Mouse (Mus musculus) liver, embryonic 14 days (tissue): ENCODE results near the gene Fbxw20. TPM values are rescaled to one million over a fixed set of nuclear protein-coding genes. Genes with fewer than 3 reads are reported as not detected.

ENCODE experiments used
- polyA plus RNA-seq: library from polyadenylated mRNA; depleted of rRNA; stranded (reverse); fragments of >200 nt; gene quantifications from 2 replicates; pipeline ENCODE4 v1.2.3, GENCODE M21; 2012; rRNA removed

Gene Fbxw20
- polyA plus RNA-seq: 0.02 TPM in 1 of 2 replicates, not detected in the other

DNA sequence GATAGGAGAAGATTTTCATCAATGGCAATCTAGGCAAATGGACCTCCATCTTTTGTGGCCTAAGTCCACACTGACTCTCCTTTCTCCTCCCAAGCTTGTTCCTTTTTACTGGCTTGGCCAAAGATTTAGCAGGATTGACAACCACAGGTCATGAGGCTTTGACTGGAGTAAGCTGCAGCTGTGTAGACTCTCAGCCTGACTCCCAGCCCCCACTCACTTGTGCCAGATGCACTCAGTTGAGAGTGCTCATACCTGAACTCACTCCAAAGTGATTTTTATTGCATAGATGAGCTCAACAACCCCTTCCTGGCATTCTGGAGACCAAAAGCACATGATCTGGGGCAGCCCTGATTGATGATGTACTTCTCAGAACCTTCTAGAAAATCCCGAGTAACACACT, at the start of gene Fbxw20:
Gene Fbxw20 (minus strand): TSS at position 101 of the 400 bp plus-strand sequence.

DNA sequence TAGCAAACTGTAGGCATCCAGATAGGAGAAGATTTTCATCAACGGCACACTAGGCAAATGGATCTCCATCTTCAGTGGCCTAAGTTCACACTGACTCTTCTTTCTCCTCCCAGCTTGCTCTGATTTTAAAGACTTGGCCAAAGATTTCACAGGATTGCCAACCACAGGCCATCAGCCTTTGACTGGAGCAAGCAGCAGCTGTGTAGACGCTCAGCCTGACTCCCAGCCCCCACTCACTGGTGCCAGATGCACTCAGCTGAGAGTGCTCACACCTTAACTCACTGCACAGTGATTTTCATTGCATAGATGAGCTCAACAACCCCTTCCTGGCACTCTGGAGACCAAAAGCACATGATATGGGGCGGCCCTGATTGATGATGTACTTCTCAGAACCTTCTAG, 38.7 kb downstream of the Fbxw20 start, which contains the start of gene Fbxw13:
Gene Fbxw13 (minus strand): TSS at position 101 of the 400 bp plus-strand sequence.

Other genes with a start within 250 kb of the Fbxw20 start
- 0.10 and 0.12 TPM in 2 replicates for gene Ucn2, start 248.7 kb downstream of the Fbxw20 start, polyA plus RNA-seq
- 1.9 and 2.7 TPM in 2 replicates for gene Pfkfb4, start 243.0 kb downstream of the Fbxw20 start, polyA plus RNA-seq
- 12.1 and 14.9 TPM in 2 replicates for gene Shisa5, start 196.2 kb downstream of the Fbxw20 start, polyA plus RNA-seq
- gene Trex1, start 175.0 kb downstream of the Fbxw20 start, polyA plus RNA-seq: 10.2 and 12.5 TPM in 2 replicates
- gene Atrip, start 160.6 kb downstream of the Fbxw20 start, polyA plus RNA-seq: 5.3 and 6.3 TPM in 2 replicates
- 7.0 and 7.9 TPM in 2 replicates for gene Ccdc51, start 152.3 kb downstream of the Fbxw20 start, polyA plus RNA-seq
- 101 and 103 TPM in 2 replicates for gene Tma7, start 152.2 kb downstream of the Fbxw20 start, polyA plus RNA-seq
- gene Plxnb1, start 139.4 kb downstream of the Fbxw20 start, polyA plus RNA-seq: 3.7 and 4.1 TPM in 2 replicates
- gene Fbxw21, start 72.7 kb downstream of the Fbxw20 start, polyA plus RNA-seq: not detected in 2 replicates
- not detected in 2 replicates for gene Fbxw13, start 38.8 kb downstream of the Fbxw20 start, polyA plus RNA-seq
- gene Fbxw14, start 52.9 kb upstream of the Fbxw20 start, polyA plus RNA-seq: not detected in 2 replicates
- not detected in 2 replicates for gene Fbxw28, start 104.9 kb upstream of the Fbxw20 start, polyA plus RNA-seq
- gene Fbxw22, start 169.5 kb upstream of the Fbxw20 start, polyA plus RNA-seq: not detected in 2 replicates
- not detected in 2 replicates for gene Fbxw16, start 214.4 kb upstream of the Fbxw20 start, polyA plus RNA-seq